Mouse (Mus musculus): ENCODE data around the gene Psmb11. TPM values are rescaled to one million over a fixed set of nuclear protein-coding genes. Genes with fewer than 3 reads are reported as not detected.

Psmb11 gene
- total RNA-seq, 1 experiment, result not detected

GRCm38 (mm10) chr14:54651556-54651955 lies 30.3 kb downstream of the Psmb11 start:
- H3K4me1 ChIP-seq (ENCODE audit: control insufficient read depth in 2 of 2, insufficient read depth in 2 of 2, low read length in 2 of 2, poor library complexity in 1 of 2), result peaks cover 5 to 12% of the 10 kb centered on the region in 2 experiments; a peak in 3 of 4 replicates
- no peak overlapping the region for H3K4me3 ChIP-seq (ENCODE audit: insufficient read depth in 1 of 2, low read depth in 1 of 2, low read length in 2 of 2, poor library complexity in 1 of 2, severe bottlenecking in 1 of 2)
- peaks cover 44% of the 10 kb centered on the region for H3K36me3 ChIP-seq (ENCODE audit: control insufficient read depth, insufficient read depth, low read length, poor library complexity, severe bottlenecking)
- no peak for TF ChIP-seq ZNF384 (IDR thresholded peaks at IDR 0.05; ENCODE audit: low read depth, low read length)
- no peak overlapping the region for H3K27ac ChIP-seq (ENCODE audit: insufficient read depth, low read depth, low read length, poor library complexity, severe bottlenecking)
- no peaks in the 10 kb centered on the region for H3K9me3 ChIP-seq (ENCODE audit: control insufficient read depth, insufficient read depth, low read depth, low read length)
- no peak overlapping the region for H3K9ac ChIP-seq (ENCODE audit: insufficient read depth, low read depth, low read length, poor library complexity, severe bottlenecking)
- no peak for DNase-seq (ENCODE audit: low read depth, low spot score)
- in situ Hi-C loops (cut with MboI; ENCODE audit: low sequenced_read_pairs in 2 of 2, unreplicated experiment in 2 of 2), result no loop called here

- Histone ChIP-seq H3K9me3 (ENCODE audit: control insufficient read depth, insufficient read depth, low read depth, low read length) (no peaks in the 10 kb centered on the region), H3K4me1 (ENCODE audit: control insufficient read depth in 2 of 2, insufficient read depth in 2 of 2, low read length in 2 of 2, poor library complexity in 1 of 2) (peaks cover 5 to 12% of the 10 kb centered on the region in 2 experiments; a peak in 3 of 4 replicates), H3K9ac (ENCODE audit: insufficient read depth, low read depth, low read length, poor library complexity, severe bottlenecking) (peak overlapping the region; percentile 92; the same call in 1 of the 2 replicates), H3K27ac (ENCODE audit: insufficient read depth, low read depth, low read length, poor library complexity, severe bottlenecking) (peak overlapping the region; percentile 59; the same call in 1 of the 2 replicates), H3K36me3 (ENCODE audit: control insufficient read depth, insufficient read depth, low read length, poor library complexity, severe bottlenecking) (peaks cover 37% of the 10 kb centered on the region), H3K4me3 (ENCODE audit: insufficient read depth in 1 of 2, low read depth in 1 of 2, low read length in 2 of 2, poor library complexity in 1 of 2, severe bottlenecking in 1 of 2) (peak overlapping the region; percentile 82 to 86)
- in situ Hi-C loops (cut with MboI; ENCODE audit: low sequenced_read_pairs in 2 of 2, unreplicated experiment in 2 of 2), result no loop called here
- no peak for DNase-seq (ENCODE audit: low read depth, low spot score)
- no peak for TF ChIP-seq MAFK (IDR thresholded peaks at IDR 0.05; ENCODE audit: insufficient read depth, low read depth, low read length)
- no peak for TF ChIP-seq ZNF384 (IDR thresholded peaks at IDR 0.05; ENCODE audit: low read depth, low read length)
These were observed 31.6 kb downstream of the Psmb11 start for GRCm38 (mm10) chr14:54652787-54653186.

GRCm38 (mm10) chr14:54653496-54653895 lies 32.3 kb downstream of the Psmb11 start:
- Histone ChIP-seq H3K4me1 (ENCODE audit: control insufficient read depth in 2 of 2, insufficient read depth in 2 of 2, low read length in 2 of 2, poor library complexity in 1 of 2) (peaks cover 5 to 12% of the 10 kb centered on the region in 2 experiments; a peak in 3 of 4 replicates), H3K9me3 (ENCODE audit: control insufficient read depth, insufficient read depth, low read depth, low read length) (no peaks in the 10 kb centered on the region), H3K4me3 (ENCODE audit: insufficient read depth in 1 of 2, low read depth in 1 of 2, low read length in 2 of 2, poor library complexity in 1 of 2, severe bottlenecking in 1 of 2) (peak overlapping the region; percentile 82 to 86), H3K36me3 (ENCODE audit: control insufficient read depth, insufficient read depth, low read length, poor library complexity, severe bottlenecking) (peaks cover 35% of the 10 kb centered on the region), H3K9ac (ENCODE audit: insufficient read depth, low read depth, low read length, poor library complexity, severe bottlenecking) (peak overlapping the region; percentile 92), H3K27ac (ENCODE audit: insufficient read depth, low read depth, low read length, poor library complexity, severe bottlenecking) (peak overlapping the region; percentile 94)
- TF ChIP-seq CHD2 (IDR thresholded peaks at IDR 0.05; ENCODE audit: low read depth, low read length) (no peak), MAFK (IDR thresholded peaks at IDR 0.05; ENCODE audit: insufficient read depth, low read depth, low read length) (0 out of 2 replicates have a peak, but pooled peaks have one; percentile 14)
- in situ Hi-C loops (cut with MboI; ENCODE audit: low sequenced_read_pairs in 2 of 2, unreplicated experiment in 2 of 2), result no loop called here
- DNase-seq (ENCODE audit: low read depth, low spot score), result peak; percentile 73

- Histone ChIP-seq H3K9ac (ENCODE audit: insufficient read depth, low read depth, low read length, poor library complexity, severe bottlenecking) (no peak overlapping the region), H3K36me3 (ENCODE audit: control insufficient read depth, insufficient read depth, low read length, poor library complexity, severe bottlenecking) (peaks cover 40% of the 10 kb centered on the region), H3K4me3 (ENCODE audit: insufficient read depth in 1 of 2, low read depth in 1 of 2, low read length in 2 of 2, poor library complexity in 1 of 2, severe bottlenecking in 1 of 2) (no peak overlapping the region), H3K27ac (ENCODE audit: insufficient read depth, low read depth, low read length, poor library complexity, severe bottlenecking) (no peak overlapping the region), H3K4me1 (ENCODE audit: control insufficient read depth in 2 of 2, insufficient read depth in 2 of 2, low read length in 2 of 2, poor library complexity in 1 of 2) (no peaks in the 10 kb centered on the region), H3K9me3 (ENCODE audit: control insufficient read depth, insufficient read depth, low read depth, low read length) (no peaks in the 10 kb centered on the region)
- in situ Hi-C loops (cut with MboI; ENCODE audit: low sequenced_read_pairs in 2 of 2, unreplicated experiment in 2 of 2), result no loop called here
- peak; percentile 55 for DNase-seq (ENCODE audit: low read depth, low spot score)
- TF ChIP-seq ZC3H11A (IDR thresholded peaks at IDR 0.05; ENCODE audit: borderline replicate concordance, low read depth, low read length) (no peak), ZNF384 (IDR thresholded peaks at IDR 0.05; ENCODE audit: low read depth, low read length) (no peak), CHD2 (IDR thresholded peaks at IDR 0.05; ENCODE audit: low read depth, low read length) (no peak), HCFC1 (IDR thresholded peaks at IDR 0.05; ENCODE audit: borderline replicate concordance, insufficient read depth, low read length) (no peak), MAFK (IDR thresholded peaks at IDR 0.05; ENCODE audit: insufficient read depth, low read depth, low read length) (no peak)
These were observed 38.8 kb downstream of the Psmb11 start for GRCm38 (mm10) chr14:54660009-54660408.

GRCm38 (mm10) chr14:54664477-54665222 lies 43.4 kb downstream of the Psmb11 start:
- in situ Hi-C loops (cut with MboI; ENCODE audit: low sequenced_read_pairs in 2 of 2, unreplicated experiment in 2 of 2), result no loop called here
- Histone ChIP-seq H3K9me3 (ENCODE audit: control insufficient read depth, insufficient read depth, low read depth, low read length) (no peaks in the 10 kb centered on the region), H3K27ac (ENCODE audit: insufficient read depth, low read depth, low read length, poor library complexity, severe bottlenecking) (no peak overlapping the region), H3K4me3 (ENCODE audit: insufficient read depth in 1 of 2, low read depth in 1 of 2, low read length in 2 of 2, poor library complexity in 1 of 2, severe bottlenecking in 1 of 2) (no peak overlapping the region), H3K9ac (ENCODE audit: insufficient read depth, low read depth, low read length, poor library complexity, severe bottlenecking) (no peak overlapping the region), H3K4me1 (ENCODE audit: control insufficient read depth in 2 of 2, insufficient read depth in 2 of 2, low read length in 2 of 2, poor library complexity in 1 of 2) (no peaks in the 10 kb centered on the region), H3K36me3 (ENCODE audit: control insufficient read depth, insufficient read depth, low read length, poor library complexity, severe bottlenecking) (peaks cover 40% of the 10 kb centered on the region)
- DNase-seq (ENCODE audit: low read depth, low spot score), result no peak
- TF ChIP-seq ZC3H11A (IDR thresholded peaks at IDR 0.05; ENCODE audit: borderline replicate concordance, low read depth, low read length) (no peak), CHD2 (IDR thresholded peaks at IDR 0.05; ENCODE audit: low read depth, low read length) (no peak), ZNF384 (IDR thresholded peaks at IDR 0.05; ENCODE audit: low read depth, low read length) (no peak), HCFC1 (IDR thresholded peaks at IDR 0.05; ENCODE audit: borderline replicate concordance, insufficient read depth, low read length) (no peak), MAFK (IDR thresholded peaks at IDR 0.05; ENCODE audit: insufficient read depth, low read depth, low read length) (no peak)

Data from ES-E14 (cell line).